Mouse (Mus musculus) cerebellum, adult 2 months (tissue): ENCODE measurements around the gene Gm128. TPM values are rescaled to one million over a fixed set of nuclear protein-coding genes. Genes with fewer than 3 reads are reported as not detected.

Experiments
- DNase-seq, 2 experiments: peaks; one replicate each; pipeline ENCODE4 v3.0.0; 2021
- H3K27ac ChIP-seq: fragments of 200-500 bp; 2 replicates; pipeline ENCODE4 v1.5.1; 2012; ENCODE audit warnings: low read length, control low read depth, inconsistent platforms; ENCODE audit not compliant: insufficient read depth
- H3K27me3 ChIP-seq: fragments of 200-500 bp; 2 replicates; pipeline ENCODE4 v1.6.1; 2012; ENCODE audit warnings: inconsistent platforms, mild to moderate bottlenecking, low read length, moderate library complexity; ENCODE audit not compliant: control insufficient read depth, insufficient read depth
- H3K4me1 ChIP-seq: fragments of 200-500 bp; 2 replicates; pipeline ENCODE4 v1.6.1; 2011; ENCODE audit warnings: low read length; ENCODE audit not compliant: control insufficient read depth, insufficient read depth
- H3K4me3 ChIP-seq: fragments of 200-500 bp; replicated peaks from 2 replicates; pipeline ENCODE3; 2011; ENCODE audit warnings: mild to moderate bottlenecking, low read depth, low read length, control low read depth; ENCODE audit not compliant: insufficient read depth
- CTCF ChIP-seq: fragments of 200-500 bp; IDR thresholded peaks from 2 replicates; pipeline ENCODE4 v1.5.1; 2011; ENCODE audit warnings: low read depth, mild to moderate bottlenecking, control low read depth, low read length, moderate library complexity, borderline replicate concordance; ENCODE audit not compliant: insufficient read depth
- POLR2A ChIP-seq: fragments of 200-500 bp; IDR thresholded peaks from 2 replicates; pipeline ENCODE4 v1.6.1; 2011; ENCODE audit warnings: low read length, control low read depth, borderline replicate concordance; ENCODE audit not compliant: insufficient read depth
- WGBS: fragments of 180-500 bp; shearing (Covaris S2); methylation state at CpG from one replicate; pipeline ENCODE4 v1.1.7; 2018; 5-methylcytosine and 5-hydroxymethylcytosine counted together
- polyA plus RNA-seq: library from polyadenylated mRNA; depleted of rRNA; stranded (reverse); fragments of >200 nt; gene quantifications from 2 replicates; pipeline ENCODE4 v1.2.3, GENCODE M21; 2012

Gene Gm128
- polyA plus RNA-seq, 1 experiment, result 0.75 TPM

DNA sequence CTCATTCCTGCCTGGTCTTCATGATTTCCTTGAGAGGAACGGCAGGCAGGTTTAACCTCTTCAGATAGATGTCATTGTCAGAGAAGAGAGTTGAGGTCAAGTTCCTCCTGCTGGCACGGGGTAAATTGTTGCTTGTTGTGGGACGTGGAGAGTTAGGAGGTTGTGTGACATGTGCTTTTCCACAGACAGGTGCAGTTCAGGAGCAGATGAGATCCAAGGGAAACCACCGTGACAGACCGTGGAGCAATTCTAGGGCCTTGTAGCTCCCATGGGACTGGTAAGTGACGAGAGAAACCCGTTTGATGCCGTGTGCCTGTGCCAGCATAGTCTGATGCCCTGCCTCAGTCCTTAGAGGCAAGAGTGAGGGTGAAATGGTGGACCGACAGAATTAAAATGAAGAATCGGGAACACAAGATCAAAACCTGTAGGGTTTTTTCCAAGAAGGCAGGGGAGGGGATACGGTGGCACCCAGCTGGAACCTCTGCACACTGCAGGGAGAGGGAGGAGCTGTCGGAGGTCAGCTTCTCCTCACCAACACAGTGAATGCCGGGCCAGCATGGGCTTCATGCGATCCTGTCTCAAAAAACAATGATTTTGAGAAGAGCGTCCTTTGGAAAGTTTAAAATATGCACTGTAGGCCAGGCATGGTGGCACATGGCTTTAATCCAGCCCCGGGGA, 8.0 kb downstream of the Gm128 start:
- 72% methylated on average over 16 of the region's 16 CpGs for WGBS
- H3K27ac ChIP-seq, result no peak overlapping the region
- no peak for TF ChIP-seq POLR2A
- TF ChIP-seq CTCF, result no peak
- no peak for DNase-seq
- no peak overlapping the region for H3K4me3 ChIP-seq
- H3K27me3 ChIP-seq, result no peaks in the 10 kb centered on the region
- H3K4me1 ChIP-seq, result peaks cover 18% of the 10 kb centered on the region

DNA sequence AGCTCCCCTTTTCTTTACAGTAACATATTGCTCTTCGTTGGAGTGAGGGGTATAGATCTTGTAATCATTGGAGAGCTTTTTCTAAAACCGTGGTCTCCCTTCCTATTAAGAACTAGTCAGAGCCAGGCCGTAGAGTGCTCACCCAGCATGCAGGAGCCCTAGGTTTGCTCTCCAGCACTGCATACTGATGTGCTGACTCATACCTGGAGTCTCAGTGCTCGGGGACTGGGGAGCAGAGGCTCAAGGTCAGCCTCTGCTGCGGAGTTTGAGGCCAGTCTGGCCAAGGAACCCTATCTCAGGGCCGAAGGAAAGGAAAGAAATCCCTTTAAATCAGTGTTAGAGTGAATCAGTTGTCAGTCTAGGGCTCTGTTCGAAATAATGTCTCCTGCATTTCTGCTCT, 8.6 kb downstream of the Gm128 start:
- TF ChIP-seq CTCF (no peak), POLR2A (no peak)
- no peak for DNase-seq
- Histone ChIP-seq H3K27me3 (no peaks in the 10 kb centered on the region), H3K4me3 (no peak overlapping the region), H3K4me1 (peaks cover 18% of the 10 kb centered on the region), H3K27ac (no peak overlapping the region)
- 81% methylated on average over 7 of the region's 7 CpGs for WGBS

DNA sequence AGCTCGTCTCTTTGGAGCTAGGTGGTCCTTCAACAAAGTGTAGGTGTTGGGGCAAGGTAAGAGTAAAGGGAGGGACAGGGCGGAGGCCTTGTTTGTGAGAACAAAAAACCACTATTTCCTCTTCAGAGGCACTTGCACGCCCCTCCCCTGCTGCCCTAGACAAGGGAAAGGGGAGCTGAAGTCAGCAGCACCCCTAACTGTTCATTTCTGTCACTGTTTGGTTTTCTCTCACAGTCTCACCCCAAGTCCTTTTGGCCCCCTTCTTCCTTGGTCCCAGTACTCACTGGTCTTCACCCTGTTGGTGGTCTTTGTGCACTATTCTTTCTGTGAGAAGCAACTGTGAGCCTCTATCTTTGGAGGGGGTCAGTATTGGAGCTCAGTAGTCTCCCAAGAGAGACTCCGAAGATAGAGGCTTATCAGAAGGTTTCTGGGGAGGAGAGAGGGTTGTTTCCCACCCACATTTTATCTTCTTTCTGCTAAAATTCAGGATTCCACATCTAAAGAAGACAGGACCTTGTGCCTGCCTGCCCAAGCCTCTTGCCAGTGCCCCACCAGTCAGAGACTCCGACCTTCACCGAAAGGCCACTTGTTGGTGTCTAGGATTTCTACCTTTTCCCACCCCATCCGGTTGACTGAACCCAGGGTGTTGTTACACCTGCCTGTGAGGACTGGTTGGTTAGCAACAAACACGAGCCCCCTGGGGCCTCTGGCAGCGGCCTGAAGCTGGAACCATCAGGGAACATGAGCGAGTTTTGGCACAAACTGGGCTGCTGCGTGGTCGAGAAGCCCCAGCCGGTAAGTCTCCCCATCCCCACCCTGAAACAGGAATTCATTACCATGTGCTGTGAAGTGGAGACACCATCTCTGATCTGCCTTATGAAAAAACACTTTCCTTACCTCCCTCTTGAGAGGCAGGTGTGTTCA, 9.8 kb downstream of the Gm128 start, which contains the start of gene Mllt11:
Gene Mllt11 (minus strand): TSS at position 874 of the 924 bp plus-strand sequence.
- TF ChIP-seq CTCF (no peak), POLR2A (no peak)
- peak in 1 of 2 experiments; percentile 39 for DNase-seq
- peaks cover 18% of the 10 kb centered on the region for H3K4me1 ChIP-seq
- 29% methylated on average over 13 of the region's 13 CpGs for WGBS
- H3K27ac ChIP-seq, result peak within 1 kb of the TSS; percentile 18
- no peaks in the 10 kb centered on the region for H3K27me3 ChIP-seq
- H3K4me3 ChIP-seq, result peak within 1 kb of the TSS; percentile 41

DNA sequence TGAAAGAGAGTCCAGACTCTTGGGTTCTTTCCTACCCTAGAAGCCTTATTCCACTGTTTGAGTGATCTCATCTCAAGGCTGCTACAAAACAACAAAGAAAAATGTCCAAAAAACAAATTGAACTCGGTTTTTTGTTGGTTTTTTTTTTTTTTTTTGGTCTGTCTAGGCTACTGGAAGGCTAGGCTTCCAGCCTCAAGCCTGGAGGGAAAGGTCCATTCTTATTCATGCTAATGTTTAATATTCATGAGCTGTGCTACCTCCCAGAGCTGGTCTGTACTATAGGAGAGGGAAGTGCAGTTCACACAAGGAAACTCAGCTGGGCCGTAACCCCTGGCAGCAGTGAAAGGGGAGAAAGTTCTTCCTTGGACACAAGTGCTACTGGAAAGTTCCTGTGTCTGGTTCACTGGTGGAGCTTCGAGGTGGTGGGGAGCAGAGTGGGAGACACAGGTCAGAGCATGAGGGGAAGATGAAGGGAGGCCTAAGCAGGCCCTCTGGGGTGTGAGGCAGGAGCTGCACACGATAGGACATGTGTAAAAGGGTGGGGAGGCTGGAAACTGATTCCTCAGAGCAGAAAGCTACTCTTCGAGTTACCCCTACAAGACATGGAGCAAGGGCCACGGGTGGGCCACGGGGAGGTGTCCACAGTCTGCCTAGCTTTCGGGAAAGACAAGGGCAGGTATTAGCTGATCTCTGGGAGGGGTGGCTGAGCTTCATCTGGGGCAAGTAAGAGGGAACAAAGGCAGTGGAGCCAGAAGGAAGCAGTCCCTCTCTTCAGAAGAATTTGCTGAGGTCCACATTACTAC, 10.7 kb downstream of the Gm128 start:
- H3K27me3 ChIP-seq, result no peaks in the 10 kb centered on the region
- TF ChIP-seq CTCF, result no peak
- TF ChIP-seq POLR2A, result no peak

DNA sequence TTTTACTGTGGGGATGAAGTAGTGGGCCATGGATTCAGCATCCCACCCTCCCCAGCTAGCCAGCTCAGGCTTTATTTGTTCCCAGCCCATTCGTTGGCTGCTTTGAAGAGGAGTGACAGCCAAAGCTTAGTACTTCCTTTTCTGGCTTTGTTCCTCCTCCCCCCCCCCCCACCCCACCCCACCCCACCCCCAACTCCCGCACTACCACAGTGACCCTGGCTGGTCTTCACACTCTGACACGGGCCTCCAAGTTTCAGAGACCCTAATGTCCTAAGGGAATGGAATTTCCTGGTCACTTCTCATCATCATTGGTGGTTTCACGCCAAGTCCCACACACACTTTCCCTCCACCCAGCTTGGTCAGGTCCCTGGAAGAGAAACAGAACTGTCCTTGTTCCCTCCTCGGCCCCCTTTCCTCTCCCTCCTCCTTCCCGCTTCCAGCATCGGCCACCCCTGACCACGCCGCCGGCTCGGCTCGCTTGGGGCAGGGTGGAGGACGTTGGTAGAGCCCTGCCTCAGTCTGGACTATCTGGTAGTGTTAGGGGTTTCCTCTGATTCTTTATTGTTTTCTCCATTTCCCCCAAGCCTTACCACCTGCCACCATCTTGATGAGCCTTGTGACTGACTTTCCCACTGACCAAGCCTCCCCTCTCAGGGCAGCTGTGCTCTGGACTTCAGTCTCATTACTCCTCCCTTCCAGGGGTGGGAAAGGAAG, 11.5 kb downstream of the Gm128 start:
- WGBS, result 1% methylated on average over 13 of the region's 13 CpGs
- peak; percentile 51 to 55 for DNase-seq
- no peaks in the 10 kb centered on the region for H3K27me3 ChIP-seq
- H3K4me1 ChIP-seq, result peaks cover 19% of the 10 kb centered on the region
- no peak for TF ChIP-seq POLR2A
- no peak for TF ChIP-seq CTCF
- H3K4me3 ChIP-seq, result peak overlapping the region; percentile 72
- peak overlapping the region; percentile 52 for H3K27ac ChIP-seq

More for the DNA sequence above, 10.7 kb downstream of the Gm128 start:
- H3K4me1 ChIP-seq, result peaks cover 19% of the 10 kb centered on the region
- no peak for DNase-seq
- H3K4me3 ChIP-seq, result peak overlapping the region; percentile 72
- 21% methylated on average over 8 of the region's 8 CpGs for WGBS
- H3K27ac ChIP-seq, result peak overlapping the region; percentile 49

DNA sequence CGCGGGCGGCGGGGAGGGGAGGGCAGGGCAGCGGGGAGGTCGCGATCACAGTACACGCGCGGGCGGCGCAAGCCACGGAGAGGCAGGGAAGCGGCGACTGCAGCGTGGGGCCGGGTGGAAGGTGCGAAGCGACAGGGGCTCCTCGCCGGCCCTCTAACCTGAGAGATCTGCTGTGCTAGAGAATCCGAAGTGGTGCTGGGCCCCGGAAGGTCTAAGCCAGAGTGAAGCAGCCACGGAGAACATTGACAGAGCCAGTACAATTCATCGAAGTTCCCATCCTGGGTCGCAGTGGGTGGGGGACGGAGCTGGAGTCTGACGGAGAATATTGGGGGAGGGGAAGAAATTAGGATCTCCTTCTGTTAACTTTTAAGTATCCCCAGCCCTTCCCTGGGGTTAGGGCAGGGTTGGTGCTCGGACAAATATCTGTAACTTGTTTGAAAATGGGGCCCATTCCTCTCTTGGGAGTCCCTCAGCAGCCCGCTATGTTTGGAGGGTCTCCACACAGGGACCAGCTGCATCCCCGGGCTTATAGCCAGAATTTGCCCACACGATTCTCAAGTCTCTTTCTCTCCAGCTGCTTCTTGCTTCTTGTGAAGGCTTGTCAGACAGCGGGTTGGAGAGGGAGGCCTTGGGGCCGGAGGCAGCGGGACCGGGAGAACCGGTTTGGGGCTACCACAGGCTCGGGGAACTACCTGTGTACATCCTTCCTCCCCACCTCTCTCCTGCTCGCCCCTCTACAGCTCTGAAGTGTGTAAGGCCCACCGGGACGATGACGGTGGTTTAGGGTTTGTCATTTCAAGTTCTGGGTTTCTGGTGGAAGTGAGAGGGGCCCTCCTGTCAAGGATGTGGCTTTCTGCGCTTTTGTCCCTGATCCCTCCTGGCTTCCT, 12.3 kb downstream of the Gm128 start:
- peak overlapping the region; percentile 72 for H3K4me3 ChIP-seq
- H3K27me3 ChIP-seq, result no peaks in the 10 kb centered on the region
- H3K27ac ChIP-seq, result peak overlapping the region; percentile 52
- TF ChIP-seq CTCF (no peak), POLR2A (no peak)
- DNase-seq, result peak; percentile 53 to 63
- H3K4me1 ChIP-seq, result peaks cover 19% of the 10 kb centered on the region
- WGBS, result 1% methylated on average over 43 of the region's 43 CpGs
